Mouse (Mus musculus): ENCODE data around the gene Lrfn2. TPM values are rescaled to one million over a fixed set of nuclear protein-coding genes. Genes with fewer than 3 reads are reported as not detected.

The Lrfn2 gene
- polyA plus RNA-seq, 1 experiment from 2014 or later = not detected

- peaks cover 16% of the 10 kb centered on the region for H3K27me3 ChIP-seq (replicated peaks)
- H3K9ac ChIP-seq = no peak overlapping the region
- H3K9me3 ChIP-seq (replicated peaks) = 0 out of 2 replicates have a peak, but pooled peaks cover 4% of the 10 kb centered on the region
- ATAC-seq (ENCODE audit: insufficient number of reproducible peaks, low FRiP score) = no peak
- no peak overlapping the region for H3K4me3 ChIP-seq
- no peak overlapping the region for H3K4me2 ChIP-seq
- no peaks in the 10 kb centered on the region for H3K36me3 ChIP-seq
- peaks cover 10% of the 10 kb centered on the region; the same call in 1 of the 2 replicates for H3K4me1 ChIP-seq (replicated peaks)
- H3K27ac ChIP-seq (ENCODE audit: poor library complexity, severe bottlenecking) = no peak overlapping the region
- 84% methylated on average over 13 of the region's 13 CpGs for WGBS
These were observed 36.1 kb downstream of the Lrfn2 start for GRCm38 (mm10) chr17:48968304-48968703.

GRCm38 (mm10) chr17:48971296-48971695 is 39.1 kb downstream of the Lrfn2 start:
- H3K4me1 ChIP-seq (replicated peaks) = peaks cover 10% of the 10 kb centered on the region; the same call in 1 of the 2 replicates
- H3K4me2 ChIP-seq = no peak overlapping the region
- H3K27me3 ChIP-seq (replicated peaks) = peaks cover 16% of the 10 kb centered on the region
- ATAC-seq (ENCODE audit: insufficient number of reproducible peaks, low FRiP score) = no peak
- WGBS = 77% methylated on average over 10 of the region's 10 CpGs
- H3K9ac ChIP-seq = no peak overlapping the region
- H3K4me3 ChIP-seq = no peak overlapping the region
- no peak overlapping the region for H3K27ac ChIP-seq (ENCODE audit: poor library complexity, severe bottlenecking)
- H3K36me3 ChIP-seq = no peaks in the 10 kb centered on the region
- H3K9me3 ChIP-seq (replicated peaks) = no peaks in the 10 kb centered on the region

- peaks cover 10% of the 10 kb centered on the region; the same call in 1 of the 2 replicates for H3K4me1 ChIP-seq (replicated peaks)
- 32% methylated on average over 6 of the region's 6 CpGs for WGBS
- no peak overlapping the region for H3K4me2 ChIP-seq
- H3K27ac ChIP-seq (ENCODE audit: poor library complexity, severe bottlenecking) = no peak overlapping the region
- no peak overlapping the region for H3K4me3 ChIP-seq
- H3K27me3 ChIP-seq (replicated peaks) = peaks cover 18% of the 10 kb centered on the region
- ATAC-seq (ENCODE audit: insufficient number of reproducible peaks, low FRiP score) = no peak
- H3K9me3 ChIP-seq (replicated peaks) = no peaks in the 10 kb centered on the region
- no peak overlapping the region for H3K9ac ChIP-seq
- no peaks in the 10 kb centered on the region for H3K36me3 ChIP-seq
These were observed 40.7 kb downstream of the Lrfn2 start for GRCm38 (mm10) chr17:48972866-48973265.

- Histone ChIP-seq H3K4me2 (no peak overlapping the region), H3K4me3 (no peak overlapping the region), H3K4me1 (replicated peaks) (peaks cover 10% of the 10 kb centered on the region; the same call in 1 of the 2 replicates), H3K36me3 (no peaks in the 10 kb centered on the region), H3K9ac (no peak overlapping the region), H3K9me3 (replicated peaks) (no peaks in the 10 kb centered on the region), H3K27ac (ENCODE audit: poor library complexity, severe bottlenecking) (no peak overlapping the region), H3K27me3 (replicated peaks) (peaks cover 23% of the 10 kb centered on the region)
- no peak for ATAC-seq (ENCODE audit: insufficient number of reproducible peaks, low FRiP score)
- WGBS = 23% methylated on average over 3 of the region's 3 CpGs
These were observed 41.2 kb downstream of the Lrfn2 start for GRCm38 (mm10) chr17:48973394-48973793.

- Histone ChIP-seq H3K27me3 (replicated peaks) (peaks cover 24% of the 10 kb centered on the region), H3K9me3 (replicated peaks) (no peaks in the 10 kb centered on the region), H3K4me1 (replicated peaks) (peaks cover 10% of the 10 kb centered on the region; the same call in 1 of the 2 replicates), H3K36me3 (no peaks in the 10 kb centered on the region), H3K27ac (ENCODE audit: poor library complexity, severe bottlenecking) (no peak overlapping the region), H3K4me2 (no peak overlapping the region), H3K9ac (no peak overlapping the region), H3K4me3 (no peak overlapping the region)
- ATAC-seq (ENCODE audit: insufficient number of reproducible peaks, low FRiP score) = no peak
- 74% methylated on average over 4 of the region's 4 CpGs for WGBS
These were observed 42.9 kb downstream of the Lrfn2 start for GRCm38 (mm10) chr17:48975055-48975454.

- Histone ChIP-seq H3K27ac (ENCODE audit: poor library complexity, severe bottlenecking) (no peak overlapping the region), H3K9ac (no peak overlapping the region), H3K4me1 (replicated peaks) (no peaks in the 10 kb centered on the region), H3K4me3 (no peak overlapping the region), H3K4me2 (no peak overlapping the region), H3K9me3 (replicated peaks) (no peaks in the 10 kb centered on the region), H3K36me3 (no peaks in the 10 kb centered on the region), H3K27me3 (replicated peaks) (peaks cover 17% of the 10 kb centered on the region)
- ATAC-seq (ENCODE audit: insufficient number of reproducible peaks, low FRiP score) = no peak
- WGBS = 43% methylated on average over 5 of the region's 5 CpGs
These were observed 44.4 kb downstream of the Lrfn2 start for GRCm38 (mm10) chr17:48976611-48977022.

GRCm38 (mm10) chr17:48995256-48995993 is 63.2 kb downstream of the Lrfn2 start:
- ATAC-seq (ENCODE audit: insufficient number of reproducible peaks, low FRiP score) = no peak
- WGBS = 69% methylated on average over 1 of the region's 1 CpGs
- Histone ChIP-seq H3K4me3 (no peak overlapping the region), H3K4me1 (replicated peaks) (no peaks in the 10 kb centered on the region), H3K36me3 (no peaks in the 10 kb centered on the region), H3K4me2 (no peak overlapping the region), H3K27ac (ENCODE audit: poor library complexity, severe bottlenecking) (no peak overlapping the region), H3K27me3 (replicated peaks) (peaks cover 21% of the 10 kb centered on the region), H3K9me3 (replicated peaks) (0 out of 2 replicates have a peak, but pooled peaks cover 3% of the 10 kb centered on the region), H3K9ac (no peak overlapping the region)

GRCm38 (mm10) chr17:48999463-49000227 is 67.5 kb downstream of the Lrfn2 start:
- 5% methylated on average over 11 of the region's 11 CpGs for WGBS
- no peak overlapping the region for H3K4me3 ChIP-seq

GRCm38 (mm10) chr17:49009384-49010073 is 77.3 kb downstream of the Lrfn2 start:
- no peaks in the 10 kb centered on the region for H3K9me3 ChIP-seq (replicated peaks)
- H3K9ac ChIP-seq = no peak overlapping the region
- H3K4me1 ChIP-seq (replicated peaks) = no peaks in the 10 kb centered on the region
- H3K36me3 ChIP-seq = no peaks in the 10 kb centered on the region
- H3K27ac ChIP-seq (ENCODE audit: poor library complexity, severe bottlenecking) = no peak overlapping the region
- H3K4me3 ChIP-seq = no peak overlapping the region
- H3K27me3 ChIP-seq (replicated peaks) = peaks cover 7% of the 10 kb centered on the region; the same call in 1 of the 2 replicates
- H3K4me2 ChIP-seq = no peak overlapping the region
- no peak for ATAC-seq (ENCODE audit: insufficient number of reproducible peaks, low FRiP score)
- 41% methylated on average over 7 of the region's 7 CpGs for WGBS

More at GRCm38 (mm10) chr17:48999463-49000227, 67.5 kb downstream of the Lrfn2 start:
- Histone ChIP-seq H3K4me2 (no peak overlapping the region), H3K27me3 (replicated peaks) (peaks cover 31% of the 10 kb centered on the region), H3K9me3 (replicated peaks) (0 out of 2 replicates have a peak, but pooled peaks cover 3% of the 10 kb centered on the region), H3K9ac (no peak overlapping the region), H3K27ac (ENCODE audit: poor library complexity, severe bottlenecking) (no peak overlapping the region), H3K36me3 (no peaks in the 10 kb centered on the region), H3K4me1 (replicated peaks) (no peaks in the 10 kb centered on the region)
- ATAC-seq (ENCODE audit: insufficient number of reproducible peaks, low FRiP score) = no peak

GRCm38 (mm10) chr17:49013876-49014600 is 81.9 kb downstream of the Lrfn2 start:
- H3K9me3 ChIP-seq (replicated peaks) = 0 out of 2 replicates have a peak, but pooled peaks cover 4% of the 10 kb centered on the region
- H3K4me3 ChIP-seq = no peak overlapping the region
- H3K27me3 ChIP-seq (replicated peaks) = peaks cover 4% of the 10 kb centered on the region; the same call in 1 of the 2 replicates
- no peak for ATAC-seq (ENCODE audit: insufficient number of reproducible peaks, low FRiP score)
- no peak overlapping the region for H3K27ac ChIP-seq (ENCODE audit: poor library complexity, severe bottlenecking)
- H3K9ac ChIP-seq = no peak overlapping the region
- H3K4me1 ChIP-seq (replicated peaks) = no peaks in the 10 kb centered on the region
- WGBS = 63% methylated on average over 7 of the region's 7 CpGs
- no peaks in the 10 kb centered on the region for H3K36me3 ChIP-seq
- no peak overlapping the region for H3K4me2 ChIP-seq
